Mouse (Mus musculus): Measurements from ENCODE around the gene Tmc8.
"Not testable (repeated sequence)": the region's sequence is repeated elsewhere in the genome, so short reads cannot be mapped to it uniquely, and the experiment has no call there.

DNA sequence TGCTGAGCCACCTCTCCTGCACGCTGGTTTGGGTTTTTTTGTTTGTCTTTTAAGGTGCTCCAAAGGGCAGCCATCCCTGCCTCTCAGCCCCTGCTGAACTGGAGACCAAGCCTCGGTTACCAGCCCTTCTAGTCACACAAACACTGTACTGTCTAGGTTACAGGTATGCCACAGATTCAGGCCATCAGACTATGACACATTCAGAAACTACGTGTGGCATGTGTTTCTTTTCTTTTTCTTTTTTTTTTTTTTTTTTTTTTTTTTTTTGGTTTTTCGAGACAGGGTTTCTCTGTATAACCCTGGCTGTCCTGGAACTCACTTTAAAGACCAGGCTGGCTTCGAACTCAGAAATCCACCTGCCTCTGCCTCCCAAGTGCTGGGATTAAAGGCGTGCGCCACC is 6.6 kb downstream of the Tmc8 start:
- not testable (repeated sequence) for TF ChIP-seq CTCF (IDR thresholded peaks at IDR 0.05; ENCODE audit: low read depth); EP300 (optimal IDR thresholded peaks at IDR 0.05)
